Mouse (Mus musculus) bone marrow, adult 2 months (tissue): ENCODE data around the gene Otub1.

Source experiments
- CTCF ChIP-seq: fragments of 200-500 bp; IDR thresholded peaks from 2 replicates; pipeline ENCODE4 v1.5.1; 2011; ENCODE audit warnings: low read length, control low read depth; ENCODE audit not compliant: control insufficient read depth, insufficient read depth
- POLR2A ChIP-seq: fragments of 200-500 bp; IDR thresholded peaks from 2 replicates; pipeline ENCODE4 v1.6.1; 2011; ENCODE audit warnings: low read depth, mild to moderate bottlenecking, control low read depth, low read length, borderline replicate concordance; ENCODE audit not compliant: control insufficient read depth

DNA sequence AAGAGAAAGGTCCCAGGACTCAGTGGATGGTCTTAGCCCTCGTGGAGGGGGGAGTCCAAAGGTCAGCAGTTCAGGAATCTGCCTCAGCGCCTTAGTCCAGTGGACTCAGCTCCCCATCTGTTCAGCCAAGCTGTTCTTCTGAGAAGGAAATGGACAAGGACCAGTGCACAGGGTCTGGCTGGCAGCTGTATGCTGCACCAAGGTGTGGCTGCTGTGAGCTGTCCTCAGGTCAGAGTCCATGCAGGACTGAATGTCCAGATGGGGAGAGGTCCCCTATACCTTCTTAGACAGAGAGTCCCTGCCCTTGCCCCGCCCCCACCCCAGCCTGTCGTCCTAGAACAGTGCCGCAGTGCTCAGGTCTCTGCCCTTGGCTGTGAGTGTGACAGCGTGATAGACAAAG lies 14.5 kb downstream of the Otub1 start:
- no peak for TF ChIP-seq CTCF
- TF ChIP-seq POLR2A: no peak
